Mouse (Mus musculus) heart, adult 9 months (tissue): Measurements from ENCODE around the gene Brf1.

ENCODE experiments used
- DNase-seq, 2 experiments: peaks; one replicate each; pipeline ENCODE4 v3.0.0; 2022; ENCODE audit warnings: low spot score in 2 of 2

Brf1 gene

DNA sequence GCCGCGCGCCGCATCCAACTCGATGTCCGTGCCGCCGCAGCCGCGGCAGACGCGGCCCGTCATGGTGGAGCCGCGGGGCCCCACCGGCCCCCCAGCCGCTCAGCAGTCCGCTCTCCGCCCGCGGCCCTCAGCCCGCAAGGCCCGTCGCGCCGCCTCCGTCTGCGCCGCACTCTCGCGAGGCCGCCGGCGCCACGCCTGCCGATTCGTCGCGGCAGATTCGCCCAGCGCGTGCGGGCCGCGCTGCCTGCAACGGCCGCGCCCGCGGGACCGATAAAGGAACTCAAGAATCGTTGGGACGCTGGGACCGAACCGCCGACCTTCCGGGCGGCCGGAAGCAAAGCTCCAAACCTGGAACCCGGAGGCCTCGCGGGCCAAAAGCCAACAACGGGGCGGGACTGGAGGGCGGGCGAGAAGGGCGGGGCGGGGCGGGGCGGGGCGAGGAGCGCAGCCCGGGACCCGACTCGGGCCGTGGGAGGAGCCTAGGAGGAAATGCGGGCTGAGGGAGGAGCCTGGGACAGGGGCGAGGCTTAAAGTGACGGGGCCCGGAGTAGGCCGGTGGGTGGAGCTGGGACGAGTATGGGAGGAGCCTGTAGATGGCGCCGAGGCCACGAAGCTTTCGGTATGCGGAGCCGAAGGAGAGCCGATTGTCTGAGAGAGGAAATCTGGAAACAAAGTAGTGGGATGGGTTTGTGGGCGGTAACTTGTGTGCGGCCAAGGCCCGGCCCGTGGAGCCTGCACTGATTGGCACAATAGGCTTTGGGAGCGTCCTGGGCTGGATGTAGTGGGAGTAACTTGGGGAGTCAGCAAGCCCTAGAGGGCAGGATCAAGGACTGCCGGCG lies at the start of gene Brf1:
TSS of gene Brf1 (minus strand) at position 411 of the 839 bp plus-strand sequence.
- DNase-seq: peak; percentile 96 to 98

DNA sequence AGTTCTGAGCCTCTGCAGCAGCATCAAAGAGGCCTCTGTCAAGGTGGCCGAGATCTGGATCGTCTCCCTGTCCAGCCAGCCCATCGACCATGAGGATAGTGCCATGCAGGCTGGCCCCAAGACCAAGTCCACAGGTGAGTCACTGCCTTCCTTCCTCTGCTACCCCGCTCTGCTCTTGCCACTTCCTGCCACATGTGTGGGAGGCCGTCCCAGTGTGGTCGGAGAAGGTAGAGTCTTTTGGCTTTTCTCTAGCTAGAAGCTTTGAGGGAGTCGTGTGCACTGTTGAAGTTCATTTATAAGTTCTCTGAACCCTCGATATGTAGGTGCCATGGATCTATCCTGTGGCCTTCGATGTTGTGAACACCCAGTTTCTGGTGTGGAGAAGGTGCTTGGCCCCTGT lies 49.3 kb upstream of the Brf1 start:
- no peak for DNase-seq

DNA sequence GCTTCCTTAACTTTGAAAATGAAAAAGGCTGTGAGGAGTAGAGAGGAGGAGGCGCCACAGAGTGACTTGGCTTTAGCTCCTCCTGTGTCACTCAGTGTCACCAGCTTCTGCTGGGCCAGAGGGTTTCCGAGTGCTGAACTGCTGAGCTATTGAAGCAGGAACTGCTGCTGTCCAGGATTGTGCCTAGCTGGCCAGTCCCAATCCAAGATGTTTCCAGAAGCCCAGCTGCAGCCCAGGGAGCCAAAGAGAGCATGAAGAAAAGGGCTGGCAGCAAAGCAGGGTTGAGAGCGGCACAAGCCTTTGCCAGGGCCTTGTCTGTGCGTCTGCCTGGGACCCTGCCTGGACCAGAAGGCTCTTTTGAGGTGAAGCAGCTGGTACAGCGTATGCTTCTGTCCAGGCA lies 47.6 kb upstream of the Brf1 start:
- no peak for DNase-seq

DNA sequence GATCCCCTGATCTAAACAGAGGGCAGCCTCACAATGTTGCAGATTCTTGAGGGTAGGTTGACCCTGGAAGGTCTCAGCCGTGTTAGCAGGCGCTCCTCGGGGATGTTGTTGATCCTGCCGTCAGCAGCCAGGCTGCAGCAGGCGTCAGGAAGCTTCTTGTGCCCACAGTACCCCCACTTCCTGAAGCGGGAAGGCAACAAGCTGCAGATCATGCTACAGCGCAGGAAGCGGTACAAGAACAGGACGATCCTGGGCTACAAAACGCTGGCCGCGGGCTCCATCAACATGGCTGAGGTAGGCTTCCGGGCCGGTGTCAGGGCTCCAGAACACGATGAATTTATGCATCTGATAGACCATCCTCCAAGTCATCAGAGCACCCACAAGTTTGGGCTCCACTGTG lies 46.4 kb upstream of the Brf1 start:
- DNase-seq: no peak

DNA sequence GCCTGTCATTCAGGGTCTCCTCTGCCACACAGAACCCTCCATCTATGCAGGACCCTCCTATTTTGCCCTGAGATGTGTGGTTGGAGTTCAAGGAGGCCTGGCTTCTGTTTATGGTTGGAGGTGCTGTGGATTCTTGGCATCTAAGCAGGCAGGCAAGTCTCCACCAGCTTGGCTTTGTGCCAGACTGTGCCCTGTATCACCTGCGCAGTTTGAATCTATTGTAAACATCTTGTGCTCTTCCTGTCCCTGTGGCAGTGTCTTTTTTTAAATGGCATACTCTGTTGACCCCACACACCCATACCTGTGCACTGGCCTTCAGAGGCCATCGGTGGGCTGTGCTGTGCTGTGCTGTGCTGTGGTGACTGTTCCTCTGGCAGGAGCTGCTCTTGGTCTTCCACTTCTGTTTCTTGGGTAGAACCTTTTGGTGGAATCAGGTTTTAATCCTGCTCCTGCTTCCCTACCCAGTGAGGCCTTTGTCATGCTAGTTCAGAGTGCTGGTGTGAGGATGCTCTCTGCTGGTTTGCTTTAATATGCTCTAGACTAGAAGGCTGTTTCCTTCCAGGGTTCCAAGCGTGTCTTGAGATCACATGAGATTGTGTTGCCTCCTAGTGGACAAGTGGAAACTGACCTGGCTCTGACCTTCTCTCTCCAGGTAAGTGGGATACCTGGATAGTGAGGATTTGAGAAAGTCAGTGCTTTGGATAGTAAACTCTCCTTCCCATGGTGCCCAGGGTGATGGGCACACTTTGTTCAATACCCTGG lies 44.6 kb upstream of the Brf1 start:
- DNase-seq: peak in 1 of 2 experiments; percentile 43

DNA sequence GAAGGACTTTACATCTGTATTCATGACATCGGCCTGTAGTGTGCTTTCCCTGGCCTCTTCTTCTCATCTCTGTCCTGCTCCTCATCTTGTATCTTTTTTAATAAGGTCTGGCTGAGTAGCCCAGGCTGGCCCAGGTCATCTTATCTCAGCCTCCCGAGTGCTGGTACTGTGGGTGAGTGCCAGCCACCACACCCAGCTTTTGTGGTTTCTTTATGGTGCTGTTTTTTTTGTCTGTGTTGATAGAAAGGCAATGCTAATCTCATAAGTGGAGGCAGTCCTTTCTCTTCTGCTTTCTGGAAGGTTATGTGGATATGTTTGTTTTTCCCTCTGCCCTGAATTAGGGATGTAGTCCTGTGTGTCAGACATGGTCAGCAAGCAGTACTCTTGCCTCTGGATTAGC lies 42.0 kb upstream of the Brf1 start:
- DNase-seq: no peak

DNA sequence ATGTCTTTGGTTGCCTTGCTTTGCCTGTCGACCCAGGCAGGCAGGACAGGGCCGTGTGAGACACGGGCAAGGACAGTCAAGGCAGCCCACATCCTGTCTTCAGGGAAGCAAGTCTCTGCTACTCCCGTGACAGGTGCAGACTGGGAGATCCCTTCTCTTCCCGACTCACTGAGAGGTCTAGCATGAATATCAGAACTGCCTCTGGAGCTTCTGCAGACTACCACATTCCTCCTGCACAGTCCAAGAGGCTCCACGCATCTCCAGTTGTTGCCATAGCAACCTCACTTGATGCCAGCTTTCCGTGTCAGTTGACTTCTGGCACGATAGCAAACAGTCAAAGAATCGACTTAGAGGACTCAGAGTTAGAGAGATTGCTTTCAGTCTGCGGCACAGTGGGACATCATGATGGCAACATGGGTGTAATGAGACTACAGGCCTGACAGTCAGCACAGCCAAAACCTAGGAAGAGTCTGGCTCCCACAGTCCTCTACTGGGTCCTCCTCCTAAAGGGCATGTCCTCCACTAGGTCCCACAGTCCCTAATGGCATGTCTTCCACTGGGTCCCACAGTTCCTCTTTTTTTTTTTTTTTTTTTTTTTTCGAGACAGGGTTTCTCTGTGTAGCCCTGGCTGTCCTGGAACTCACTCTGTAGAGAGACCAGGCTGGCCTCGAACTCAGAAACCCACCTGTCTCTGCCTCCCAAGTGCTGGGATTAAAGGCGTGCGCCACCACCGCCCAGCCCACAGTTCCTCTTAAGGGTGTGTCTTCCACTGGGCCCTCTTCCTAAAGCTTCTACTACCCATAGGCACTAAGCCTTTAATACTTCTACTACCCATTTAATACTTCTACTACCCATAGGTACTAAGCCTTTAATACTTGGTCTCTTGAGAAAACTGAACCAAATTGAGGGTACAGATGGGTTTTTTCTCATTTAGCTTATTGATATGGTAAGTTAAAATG lies 41.3 kb upstream of the Brf1 start:
- peak in 1 of 2 experiments; percentile 43 for DNase-seq

DNA sequence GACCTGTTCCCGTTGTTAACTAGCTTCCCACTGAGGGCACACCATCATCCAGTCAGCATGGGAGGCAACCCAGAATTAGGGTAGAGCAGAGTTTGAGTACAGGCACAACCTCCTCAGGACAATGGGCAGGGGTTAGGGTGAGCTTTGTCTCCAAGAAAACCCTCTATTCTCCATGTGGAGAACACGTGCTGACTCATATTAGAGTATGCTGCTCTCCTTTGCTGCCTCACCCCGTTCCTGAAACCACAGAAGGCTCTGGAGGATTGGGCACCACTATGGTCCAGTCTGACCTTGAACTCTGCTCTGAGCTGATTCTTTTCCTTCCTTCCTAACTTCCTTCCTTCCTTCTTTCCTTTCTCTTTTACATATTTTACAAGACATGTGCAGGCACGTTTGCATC lies 37.9 kb upstream of the Brf1 start:
- DNase-seq: no peak

DNA sequence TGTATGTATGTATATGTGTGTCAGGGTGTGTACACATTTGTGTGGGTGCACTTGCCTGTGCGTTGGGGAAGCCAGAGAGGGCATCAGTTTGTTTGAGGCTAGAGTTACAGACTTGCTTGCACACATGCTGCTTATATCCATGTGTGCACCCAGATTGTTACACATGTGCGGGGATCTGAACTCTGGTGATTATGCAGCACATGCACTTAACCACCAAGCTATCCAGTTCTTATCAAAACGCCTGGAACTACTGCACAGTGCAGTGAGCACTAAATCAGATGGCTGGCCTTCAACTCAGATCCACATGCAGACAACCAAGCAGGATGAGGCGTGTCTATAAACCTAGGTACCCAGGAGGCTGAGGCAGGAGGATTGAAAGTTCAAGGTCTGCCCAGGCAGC lies 36.5 kb upstream of the Brf1 start:
- no peak for DNase-seq

DNA sequence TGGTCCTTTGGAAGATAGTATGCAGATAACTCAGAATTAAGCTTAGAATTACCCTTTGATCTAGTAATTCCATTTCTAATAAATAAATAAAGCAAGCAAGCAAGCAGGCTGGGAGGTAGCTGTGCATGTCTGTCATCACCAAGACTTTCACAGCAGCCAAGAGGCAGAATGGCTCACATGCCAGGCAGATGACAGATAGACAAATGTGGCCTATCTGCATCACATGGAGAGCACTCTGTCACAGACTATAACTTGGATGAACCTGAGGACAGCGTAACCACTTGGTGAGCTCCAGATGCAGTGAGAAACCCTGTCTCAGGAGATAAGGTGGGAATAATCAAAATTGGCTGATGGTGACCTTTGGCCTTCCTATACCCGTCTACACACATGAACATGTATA lies 34.6 kb upstream of the Brf1 start:
- no peak for DNase-seq

DNA sequence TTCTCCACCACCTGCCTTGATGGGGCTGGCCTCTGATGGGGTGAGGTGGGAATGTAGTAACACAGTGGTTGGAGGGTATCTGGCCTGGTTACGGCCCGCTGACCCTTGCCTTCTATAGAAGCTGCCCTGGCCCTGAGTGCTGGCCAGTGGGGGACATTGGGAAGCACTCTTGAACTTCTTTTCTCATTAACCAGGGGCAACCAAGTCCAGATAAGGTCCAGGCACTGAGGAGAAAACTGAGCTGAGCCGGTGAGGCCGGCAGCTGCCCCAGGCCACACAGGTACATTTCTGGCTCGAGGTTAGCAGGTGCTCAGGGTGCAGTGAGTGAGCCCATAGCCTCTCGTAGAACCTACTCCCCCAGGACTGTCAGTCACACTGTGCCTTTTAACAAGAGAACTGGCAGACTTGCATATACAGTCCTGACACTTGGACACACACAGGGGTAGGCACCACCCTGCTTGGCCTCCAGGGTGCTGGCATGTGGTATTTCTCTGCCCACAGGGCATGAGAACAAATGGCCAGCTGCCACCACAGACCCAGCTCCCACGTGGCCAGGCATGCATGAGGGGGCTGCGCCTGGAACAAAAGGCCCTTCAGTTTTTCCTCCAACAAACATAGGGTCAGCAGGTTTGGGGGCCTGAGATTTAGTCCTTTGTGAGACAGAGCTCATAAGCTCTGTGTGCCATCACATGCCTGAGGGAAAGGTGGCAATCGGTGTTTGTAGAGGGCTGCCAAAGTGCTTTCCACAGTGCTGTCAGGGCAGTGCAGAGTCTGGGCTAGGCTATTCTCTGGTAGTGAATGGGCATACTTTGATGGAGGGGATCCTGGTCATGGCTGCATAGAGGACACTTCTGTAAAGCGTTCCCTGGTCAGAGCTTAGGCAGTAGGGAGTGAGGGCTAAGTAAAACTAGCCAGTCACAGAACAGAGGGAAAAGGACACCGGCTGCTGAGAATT lies 32.1 kb upstream of the Brf1 start:
- peak in 1 of 2 experiments; percentile 62 for DNase-seq

DNA sequence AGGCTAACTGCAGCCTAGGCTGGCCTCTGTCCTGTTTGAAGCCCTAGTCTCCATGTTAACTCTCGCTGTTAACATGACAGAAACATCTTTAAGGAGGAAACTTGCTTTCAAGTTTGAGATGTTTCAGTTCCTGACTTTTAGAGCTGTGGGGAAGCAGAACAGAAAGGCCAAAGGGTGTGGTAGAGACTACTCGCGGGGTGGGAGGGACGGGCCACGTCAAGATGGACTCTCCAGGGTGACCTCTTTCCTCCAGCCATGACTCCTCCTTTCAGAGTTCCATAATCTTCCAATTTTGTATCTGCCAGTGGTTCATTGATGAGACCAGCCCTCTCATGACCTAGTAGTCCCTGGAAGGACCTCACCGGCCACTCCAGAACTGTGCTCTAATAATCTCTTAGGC lies 30.9 kb upstream of the Brf1 start:
- DNase-seq: no peak

DNA sequence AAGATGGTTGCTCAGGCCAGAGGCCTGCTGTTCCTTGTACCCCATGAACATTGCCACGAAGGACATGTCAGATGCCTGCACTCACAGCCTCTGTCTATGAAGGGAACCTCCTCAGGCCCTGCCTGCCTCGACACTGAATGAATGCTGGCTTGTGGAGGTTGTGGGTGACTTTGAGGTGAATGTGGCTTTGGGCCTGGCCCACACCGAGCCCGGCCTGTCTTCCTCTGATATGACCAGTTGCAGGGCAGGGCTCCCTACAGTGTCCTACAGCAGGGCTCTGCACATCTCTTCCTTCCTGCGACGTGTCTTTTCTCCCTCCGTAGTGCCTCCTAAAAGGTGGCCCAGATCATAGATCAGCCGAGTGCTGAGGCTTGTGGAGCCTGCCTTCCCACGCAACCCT lies 30.5 kb upstream of the Brf1 start:
- no peak for DNase-seq

DNA sequence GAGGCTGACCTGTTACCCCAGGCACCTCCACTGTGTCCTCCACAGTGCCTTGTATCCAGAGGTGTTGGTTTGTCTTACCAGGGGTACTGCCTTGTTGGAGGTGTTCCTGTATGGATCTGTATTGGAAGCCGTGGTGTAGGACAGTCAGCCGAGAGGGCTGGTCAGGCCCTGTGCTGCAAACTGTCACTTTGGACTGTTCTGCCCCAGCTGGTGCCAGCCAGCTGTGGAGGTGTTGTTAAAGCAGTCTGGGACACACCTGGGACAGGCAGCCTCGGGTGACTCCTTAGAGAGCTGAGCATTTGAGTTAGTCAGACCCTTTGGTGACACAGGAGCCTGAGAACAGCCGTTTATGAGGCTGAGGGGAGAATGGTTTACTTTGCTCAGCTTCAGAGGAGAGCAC lies 29.5 kb upstream of the Brf1 start:
- no peak for DNase-seq

DNA sequence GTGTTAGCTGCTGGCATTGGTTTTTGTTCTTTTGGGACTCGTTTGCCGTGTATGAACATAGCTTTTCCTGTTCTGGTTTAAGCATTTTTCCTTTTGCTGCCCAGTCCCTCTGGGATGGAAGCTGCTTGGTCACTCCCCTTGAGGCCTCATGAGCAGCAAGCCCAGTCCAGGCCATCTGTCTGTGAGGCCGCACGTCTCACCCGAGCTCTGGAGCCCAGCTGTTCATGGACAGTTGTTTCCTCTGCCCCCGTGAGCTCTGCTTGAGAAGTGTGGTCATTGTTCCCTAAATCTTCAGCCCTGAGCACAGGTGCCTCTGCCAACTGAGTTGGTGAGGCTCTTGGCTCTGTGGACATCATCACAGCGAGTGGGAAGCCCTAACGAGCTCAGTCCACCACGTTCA lies 28.4 kb upstream of the Brf1 start:
- no peak for DNase-seq

DNA sequence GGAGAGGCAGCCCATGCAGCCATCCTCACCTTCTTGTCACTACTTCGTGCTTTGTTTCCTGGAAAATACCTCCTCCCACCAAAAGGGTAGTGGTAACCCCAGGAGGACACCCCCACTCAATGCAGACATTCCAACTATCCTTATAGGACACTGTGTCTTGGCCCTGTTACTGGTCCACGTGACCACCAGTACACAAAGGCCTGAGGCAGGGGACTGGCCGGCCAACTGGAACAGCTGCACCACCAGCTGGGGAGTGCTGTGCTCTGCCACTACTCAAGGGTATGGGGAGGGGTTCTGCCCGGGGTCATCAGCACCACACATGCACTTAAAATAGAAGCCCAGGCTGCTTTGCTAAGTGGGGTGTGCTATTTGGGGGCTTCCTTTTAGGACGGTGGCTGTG lies 27.6 kb upstream of the Brf1 start:
- no peak for DNase-seq

DNA sequence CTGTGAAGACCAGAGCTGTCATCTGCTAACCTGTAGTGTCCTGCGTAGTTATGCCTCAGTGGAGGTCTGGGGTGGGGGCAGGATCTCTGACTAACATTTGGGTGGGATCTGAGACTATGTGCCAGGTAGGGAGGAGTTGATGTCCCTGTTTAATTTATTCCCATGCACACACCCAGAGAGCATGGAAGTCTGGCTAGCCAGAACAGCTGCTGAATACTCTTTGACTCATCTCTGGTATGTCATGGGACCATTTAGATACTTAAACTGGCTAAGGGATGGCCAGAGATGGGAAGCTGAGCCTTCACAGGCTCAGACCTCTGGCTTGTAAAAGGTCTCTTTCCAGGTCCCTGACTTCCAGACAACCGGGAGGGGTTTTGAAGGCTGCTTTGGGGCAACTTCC lies 27.0 kb upstream of the Brf1 start:
- DNase-seq: no peak

DNA sequence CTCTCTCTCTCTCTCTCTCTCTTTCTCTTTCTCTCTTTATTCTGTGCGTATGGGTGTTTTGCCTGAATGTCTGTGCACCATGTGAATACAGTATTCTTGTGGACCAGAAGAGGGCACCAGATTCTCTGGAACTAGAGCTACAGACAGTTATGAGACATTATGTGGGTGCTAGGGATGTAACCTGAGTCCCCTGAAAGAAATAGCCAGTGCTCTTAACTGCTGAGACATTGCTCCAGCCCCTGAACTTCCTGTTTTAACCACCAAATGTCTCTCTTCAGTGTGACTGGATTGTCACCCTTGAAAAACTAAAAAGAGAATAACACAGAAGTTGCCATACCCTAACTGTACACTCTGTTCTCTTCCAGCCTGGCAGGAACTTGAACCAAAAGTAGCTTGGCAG lies 26.1 kb upstream of the Brf1 start:
- no peak for DNase-seq

DNA sequence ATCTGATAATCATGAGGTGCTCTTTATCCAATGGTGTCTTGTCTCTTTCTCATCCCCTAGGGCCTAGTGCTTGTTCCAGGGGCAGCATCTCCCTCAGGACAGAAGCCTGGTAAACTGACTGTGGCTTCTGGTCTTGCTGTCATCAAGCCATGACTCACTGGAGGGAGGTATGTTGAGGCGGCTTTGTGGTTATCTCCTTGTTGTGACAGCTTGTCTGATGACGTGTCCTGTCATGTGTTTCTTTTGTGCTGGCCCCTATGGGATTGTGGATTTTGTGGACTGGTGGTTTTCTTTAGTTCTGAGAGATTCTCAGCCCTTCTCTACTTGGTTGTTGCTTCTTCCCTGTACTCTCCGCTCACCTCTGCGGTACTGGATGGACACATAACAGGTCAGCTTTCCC lies 22.6 kb upstream of the Brf1 start:
- DNase-seq: no peak

DNA sequence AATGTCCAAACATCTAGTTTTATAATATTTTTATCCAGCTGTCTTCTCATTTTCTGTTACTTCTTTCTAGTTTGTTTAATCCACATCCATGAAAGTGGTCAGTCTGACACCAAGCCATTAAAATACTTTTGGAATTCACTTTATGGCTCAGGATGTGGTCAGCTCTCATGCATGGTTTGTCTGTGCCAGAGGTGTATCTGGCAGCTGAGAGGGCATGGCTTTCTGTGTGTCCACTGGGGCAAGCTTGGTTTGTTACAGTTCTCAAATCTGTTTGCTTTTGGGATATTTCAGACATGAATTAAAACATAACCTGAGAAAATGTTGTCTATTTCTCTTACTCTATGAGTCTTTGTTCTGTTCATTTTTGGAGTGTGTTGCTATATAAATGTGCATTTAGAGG lies 21.0 kb upstream of the Brf1 start:
- DNase-seq: no peak

DNA sequence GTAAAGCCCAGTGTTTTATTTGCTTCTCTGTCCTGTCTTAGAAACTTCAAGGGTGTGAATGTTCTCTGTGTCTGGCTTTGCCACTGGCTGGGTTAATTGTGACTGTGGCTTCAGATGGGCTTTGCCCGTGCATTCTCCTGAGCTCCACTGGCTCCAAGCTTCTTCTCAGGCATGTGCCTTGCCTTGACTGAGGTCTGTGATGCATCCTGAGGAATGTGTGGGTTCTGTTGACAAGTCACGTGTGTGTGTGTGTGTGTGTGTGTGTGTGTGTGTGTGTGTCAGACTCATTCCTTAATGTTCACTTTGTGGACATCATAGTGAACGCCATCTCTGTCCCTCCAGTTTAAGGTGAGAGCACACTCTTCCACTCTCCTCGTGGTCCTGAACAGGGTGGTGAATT lies 18.3 kb upstream of the Brf1 start:
- no peak for DNase-seq
